ENCODE assay signal across 1 mouse cellular context in genomic region chr1:171466565-171466964, GRCm38 (mm10).
TF ChIP-seq lines count a peak whose summit lies in the region.

No protein-coding gene starts in this region.

TF ChIP-seq in CH12.LX, 34 proteins besides CTCF, POLR2A, EP300 and RAD21:
- TF ChIP-seq ZC3H11A (IDR thresholded peaks at IDR 0.05; ENCODE audit: low read depth, low read length): no peak
- no peak for TF ChIP-seq HCFC1 (IDR thresholded peaks at IDR 0.05; ENCODE audit: low read depth, low read length)
- no peak for TF ChIP-seq PAX5 (IDR thresholded peaks at IDR 0.05; ENCODE audit: low read length)
- no peak for TF ChIP-seq JUND (conservative IDR thresholded peaks at IDR 0.05; ENCODE audit: low read depth, low read length)
